In the genomic region with DNA sequence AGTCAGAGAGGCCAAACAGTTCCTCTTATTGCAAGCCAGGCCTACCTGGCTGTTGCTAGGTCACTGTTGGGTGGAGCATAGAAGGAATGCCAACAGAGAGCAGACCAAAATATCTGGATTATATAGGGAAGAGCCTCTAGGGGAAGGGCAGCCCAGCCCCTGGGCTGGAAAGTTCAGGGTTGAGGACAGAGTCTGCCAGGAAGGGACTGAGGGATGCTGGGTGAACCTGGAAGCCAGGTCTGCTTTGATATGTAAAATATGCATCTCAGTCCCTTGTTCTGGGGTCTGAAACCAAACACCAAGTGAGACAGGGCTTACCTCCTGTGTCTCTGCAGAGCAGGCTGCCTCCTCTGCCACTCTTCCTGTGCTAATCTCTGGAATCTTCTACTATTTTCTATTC, we compare ENCODE assay signal across 21 mouse cellular contexts. TPM values are rescaled to one million over a fixed set of nuclear protein-coding genes. Genes with fewer than 3 reads are reported as not detected.
"Had no signal": no experiment of that assay in that cellular context is flagged by ENCODE, and none has a peak within 500 bp of the region (broad histone marks: within the 10 kb centered on the region; RNA-seq: fewer than 3 reads in every experiment).

No protein-coding gene starts in this region.

- H3K27ac ChIP-seq: layer of hippocampus, adult 2 months; limb, embryonic 12.5 days; limb, embryonic 15.5 days; liver, embryonic 14.5 days; macrophage; midbrain, embryonic 12.5 days; midbrain, embryonic 15.5 days; neural tube, embryonic 12.5 days; neural tube, embryonic 15.5 days; stomach, embryonic 15.5 days had no signal

- H3K4me3 ChIP-seq: layer of hippocampus, adult 2 months; limb, embryonic 12.5 days; limb, embryonic 15.5 days; midbrain, embryonic 12.5 days; midbrain, embryonic 15.5 days; neural tube, embryonic 12.5 days; neural tube, embryonic 15.5 days; stomach, embryonic 15.5 days had no signal

- DNase-seq: kidney, adult 9 months; kidney, postnatal 25 days; layer of hippocampus, postnatal 36 days; left cerebral cortex, postnatal 4 days; liver, postnatal 0 days; lung, embryonic 14.5 days; right cerebral cortex, adult 18-20 months; right cerebral cortex, postnatal 14 days; right cerebral cortex, postnatal 4 days; thymus, postnatal 25 days had no signal

RNA-seq across cellular contexts. Expression of a gene that starts 38.3 kb away (rescaled TPM):
- total RNA-seq: megakaryocyte, adult 5-6 weeks had no signal
